Mouse (Mus musculus) layer of hippocampus, postnatal 10 days (tissue): ENCODE data around the gene Krtap19-5. TPM values are rescaled to one million over a fixed set of nuclear protein-coding genes. Genes with fewer than 3 reads are reported as not detected.
A peak's percentile ranks its signal among the peaks of the same experiment; 100 is the strongest.

Experiments
- DNase-seq, 2 experiments: peaks; one replicate each; pipeline ENCODE4 v3.0.0; 2021; ENCODE audit warnings: low spot score in 2 of 2
- long read RNA-seq: library from polyadenylated mRNA; stranded (forward); transcript quantifications from one replicate; pipeline ENCODE4 v2.0.0, GENCODE M21; 2023
- total RNA-seq, 2 experiments: library from RNA; stranded (reverse); gene quantifications; 2 replicates each; pipeline ENCODE4 v1.2.3; 2021

Krtap19-5 gene
- not detected for total RNA-seq
- long read RNA-seq = 0 reads

DNA sequence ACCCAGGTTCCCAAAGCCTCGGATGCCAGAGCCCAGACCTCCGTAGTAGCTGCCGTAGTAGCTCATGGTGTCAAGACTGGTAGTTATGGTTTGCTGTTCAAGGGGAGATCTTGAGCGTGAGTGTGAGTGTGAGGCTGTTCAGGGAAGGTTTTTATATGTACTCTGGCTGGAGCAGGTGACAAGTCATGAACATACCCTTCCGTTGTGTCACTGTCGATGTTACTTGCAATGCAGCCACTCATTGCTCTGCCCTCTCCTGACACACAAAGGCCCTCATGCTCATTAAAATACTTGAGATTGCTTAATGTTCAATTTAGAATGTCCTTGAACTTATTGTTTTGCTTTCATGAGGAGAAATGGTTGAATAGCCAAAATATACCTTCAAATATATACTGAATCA lies at the start of gene Krtap19-5:
TSS of gene Krtap19-5 (minus strand) at position 101 of the 400 bp plus-strand sequence.
- no peak for DNase-seq

GRCm38 (mm10) chr16:88941106-88941505 lies 44.8 kb upstream of the Krtap19-5 start:
- peak in 1 of 2 experiments; percentile 15 for DNase-seq

DNA sequence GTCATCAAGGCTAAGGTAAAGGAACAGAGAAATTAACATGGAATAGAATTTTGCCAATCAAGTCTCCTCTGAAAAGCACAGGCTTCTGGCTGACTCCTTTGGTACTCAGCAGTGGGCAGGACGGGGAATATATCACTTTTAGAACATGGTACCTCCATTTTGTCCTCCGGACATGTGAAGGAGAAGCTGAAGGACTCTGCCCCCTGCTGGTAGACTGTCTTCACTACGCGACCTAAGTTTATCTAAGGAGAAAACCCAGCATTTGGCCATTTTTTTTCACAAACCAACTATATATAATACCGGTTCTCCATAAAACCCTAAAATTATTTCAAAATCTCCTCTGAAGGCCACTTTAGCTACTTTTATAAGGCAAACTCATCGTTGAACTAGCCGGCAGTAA lies 42.0 kb upstream of the Krtap19-5 start:
- peak in 1 of 2 experiments; percentile 5 for DNase-seq

DNA sequence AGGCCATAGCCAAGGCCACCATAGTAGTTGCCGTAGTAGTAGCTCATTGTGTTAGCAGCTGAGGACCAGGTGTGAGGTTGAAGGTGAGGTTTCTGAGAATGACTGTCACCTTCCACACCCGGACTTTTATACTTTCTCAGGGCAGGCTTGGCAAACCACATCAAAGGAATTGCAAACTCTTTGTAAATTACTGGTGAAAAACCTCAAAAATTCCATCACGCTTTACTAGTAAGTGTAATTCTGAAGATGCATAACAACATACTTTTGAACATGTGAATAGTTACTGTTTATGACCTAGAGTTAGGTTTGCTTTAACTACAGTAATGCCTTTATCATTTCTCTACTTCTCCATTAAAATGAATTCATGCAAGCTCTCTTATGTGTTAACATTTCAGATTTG lies 35.9 kb upstream of the Krtap19-5 start, which contains the start of gene Krtap19-9b:
TSS of gene Krtap19-9b (minus strand) at position 101 of the 400 bp plus-strand sequence.
- no peak for DNase-seq

DNA sequence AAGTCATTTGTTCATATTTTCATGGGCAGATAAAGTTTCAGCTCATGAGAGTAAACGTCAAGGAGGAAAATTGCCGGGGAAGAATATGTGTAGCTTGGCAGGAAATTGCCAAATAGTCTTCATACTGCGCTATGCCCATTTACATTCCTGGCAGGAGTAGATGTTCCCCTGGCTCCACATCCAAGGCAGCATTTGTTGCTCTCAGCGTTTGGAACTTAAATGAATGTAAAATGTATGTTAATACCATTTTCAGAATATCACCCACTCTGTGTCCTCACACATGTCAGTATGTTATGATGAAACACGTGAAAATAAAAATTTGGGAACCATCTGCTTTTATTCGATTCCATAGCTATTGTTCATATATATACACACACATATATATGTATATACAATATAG lies 9.4 kb downstream of the Krtap19-5 start:
- DNase-seq = no peak

GRCm38 (mm10) chr16:88884989-88885388 lies 11.3 kb downstream of the Krtap19-5 start, which contains the start of gene Krtap19-4:
Krtap19-4 (minus strand) TSS chr16:88885089.
- DNase-seq = no peak

GRCm38 (mm10) chr16:88877938-88878337 lies 18.3 kb downstream of the Krtap19-5 start, which contains the start of gene Krtap19-3:
Krtap19-3 (minus strand) TSS chr16:88878038.
- no peak for DNase-seq

- no peak for DNase-seq
Measured at GRCm38 (mm10) chr16:88874169-88874568, 22.1 kb downstream of the Krtap19-5 start, which contains the start of gene Krtap19-2. Krtap19-2 (minus strand) TSS chr16:88874269.

DNA sequence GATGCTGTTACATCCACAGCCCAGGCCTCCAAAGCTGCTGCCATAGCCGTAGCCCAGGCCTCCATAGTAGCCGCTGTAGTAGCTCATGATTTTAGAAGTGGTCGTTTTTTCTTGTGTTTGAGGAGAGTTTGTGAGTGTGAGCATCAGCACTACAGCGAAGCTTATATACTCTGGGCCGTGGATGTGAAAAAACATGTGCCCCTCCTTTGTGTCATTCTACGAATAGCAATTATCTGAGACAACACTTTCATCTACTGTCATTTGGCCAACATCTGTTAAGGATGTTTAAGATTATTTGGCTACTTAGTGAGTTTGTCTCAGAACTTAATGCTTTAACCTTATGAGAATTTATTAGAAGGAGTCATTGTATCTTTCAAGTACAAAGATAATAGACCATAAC lies 26.9 kb downstream of the Krtap19-5 start, which contains the start of gene Krtap19-1:
TSS of gene Krtap19-1 (minus strand) at position 101 of the 400 bp plus-strand sequence.
- DNase-seq = no peak

- DNase-seq = no peak
Measured at GRCm38 (mm10) chr16:88864887-88865407, 31.3 kb downstream of the Krtap19-5 start.

GRCm38 (mm10) chr16:88851450-88851849 lies 44.8 kb downstream of the Krtap19-5 start:
- DNase-seq = no peak

DNA sequence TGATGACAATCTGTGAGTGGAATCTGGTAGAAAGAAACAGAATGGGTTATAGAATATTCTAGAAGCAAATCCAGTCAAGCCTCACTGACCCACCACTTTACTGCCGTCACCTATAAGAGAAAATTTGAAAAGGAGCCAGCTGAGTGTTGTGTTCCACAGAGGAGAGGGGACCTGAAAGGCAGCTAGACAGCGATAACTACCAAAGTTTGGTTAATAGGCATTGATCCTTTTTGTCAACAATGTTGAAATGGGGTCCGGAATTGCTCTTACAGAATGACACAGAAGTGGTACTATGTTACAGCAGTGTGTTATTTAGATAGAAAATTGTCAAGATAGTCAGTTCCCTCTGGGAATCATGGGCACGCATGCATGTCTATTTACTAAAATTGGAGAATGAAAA lies 47.7 kb downstream of the Krtap19-5 start:
- no peak for DNase-seq

DNA sequence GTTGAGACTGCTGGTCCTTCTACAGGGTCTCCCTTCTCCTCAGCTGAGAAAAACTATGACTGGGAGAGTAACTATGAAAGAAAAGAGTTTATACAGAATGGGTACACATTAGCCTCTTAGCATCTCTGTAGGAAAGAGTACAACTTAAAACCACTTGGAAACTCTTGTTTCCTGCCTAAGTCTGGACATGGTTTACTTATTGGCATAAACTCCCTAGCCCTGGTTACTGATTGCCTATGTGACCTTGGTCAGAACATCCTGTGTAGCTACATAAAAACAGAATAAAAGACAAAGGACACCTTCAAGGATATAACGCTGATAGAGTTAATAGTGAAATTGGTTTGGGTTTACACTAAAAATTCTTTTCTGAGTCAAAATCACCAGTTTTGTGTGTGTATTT lies 48.9 kb downstream of the Krtap19-5 start:
- DNase-seq = no peak

Other genes starting within 250 kb of the Krtap19-5 start
- not detected for gene Krtap26-1, start 248.7 kb downstream of the Krtap19-5 start, total RNA-seq
- gene Krtap27-1, start 224.8 kb downstream of the Krtap19-5 start, total RNA-seq = not detected
- not detected for gene 2310061N02Rik, start 188.5 kb downstream of the Krtap19-5 start, total RNA-seq
- not detected for gene Krtap13-1, start 167.6 kb downstream of the Krtap19-5 start, total RNA-seq
- gene Krtap13, start 144.8 kb downstream of the Krtap19-5 start, total RNA-seq = not detected
- not detected for gene 2310034C09Rik, start 137.6 kb downstream of the Krtap19-5 start, total RNA-seq
- not detected for gene 2310057N15Rik, start 122.3 kb downstream of the Krtap19-5 start, total RNA-seq
- gene Gm5965, start 118.6 kb downstream of the Krtap19-5 start, total RNA-seq = not detected
- not detected for gene Gm20741, start 84.2 kb downstream of the Krtap19-5 start, total RNA-seq
- not detected for gene Krtap15, start 76.2 kb downstream of the Krtap19-5 start, total RNA-seq
- gene Krtap14, start 70.3 kb downstream of the Krtap19-5 start, total RNA-seq = not detected
- gene Krtap19-1, start 27.0 kb downstream of the Krtap19-5 start, total RNA-seq = not detected
- not detected for gene Krtap19-2, start 22.2 kb downstream of the Krtap19-5 start, total RNA-seq
- not detected for gene Krtap19-3, start 18.4 kb downstream of the Krtap19-5 start, total RNA-seq
- not detected for gene Krtap19-4, start 11.4 kb downstream of the Krtap19-5 start, total RNA-seq
- gene Krtap19-9b, start 35.8 kb upstream of the Krtap19-5 start, total RNA-seq = not detected
- gene Krtap16-3, start 66.4 kb upstream of the Krtap19-5 start, total RNA-seq = not detected
- gene Krtap22-2, start 114.3 kb upstream of the Krtap19-5 start, total RNA-seq = not detected
- not detected for gene Gm10229, start 118.8 kb upstream of the Krtap19-5 start, total RNA-seq
- not detected for gene Krtap6-1, start 135.2 kb upstream of the Krtap19-5 start, total RNA-seq
- not detected for gene Gm10228, start 145.0 kb upstream of the Krtap19-5 start, total RNA-seq
- not detected for gene Krtap6-5, start 151.4 kb upstream of the Krtap19-5 start, total RNA-seq
- gene 1110025L11Rik, start 167.5 kb upstream of the Krtap19-5 start, total RNA-seq = not detected
- gene Krtap6-3, start 187.6 kb upstream of the Krtap19-5 start, total RNA-seq = not detected
- not detected for gene Gm6358, start 244.4 kb upstream of the Krtap19-5 start, total RNA-seq